ENCODE assay signal across 8 mouse cellular contexts in genomic region chr4:117928234-117928633, GRCm38 (mm10). TPM values are rescaled to one million over a fixed set of nuclear protein-coding genes. Genes with fewer than 3 reads are reported as not detected.
A peak's percentile ranks its signal among the peaks of the same experiment; 100 is the strongest.
DNase-seq lines count a peak whose midpoint lies in the region; ATAC-seq and TF ChIP-seq lines count a peak whose summit lies in the region.

No protein-coding gene starts in this region.

- ATAC-seq in embryonic facial prominence, embryonic 11.5 days (replicated peaks; ENCODE audit: insufficient number of reproducible peaks, low FRiP score, low TSS enrichment, low read depth), result 0 out of 2 replicates have a peak, but pooled peaks have one; percentile 30
- no peak for ATAC-seq in intestine, postnatal 0 days
- ATAC-seq in midbrain, embryonic 11.5 days (ENCODE audit: low FRiP score), result peak; percentile 39

- peak; percentile 22 for DNase-seq in kidney, adult 18-20 months
- DNase-seq in kidney, adult 11 months, result no peak
- peak; percentile 36 for DNase-seq in MEL-GATA-1-ER (ENCODE audit: extremely low read depth, low read depth)
- DNase-seq in embryonic facial prominence, embryonic 11.5 days (ENCODE audit: low spot score), result peak; percentile 86
- peak; percentile 94 for DNase-seq in midbrain, embryonic 11.5 days (ENCODE audit: low spot score, missing footprints)
- DNase-seq in thymus, postnatal 4 days, result peak; percentile 70
- no peak for DNase-seq in urinary bladder, postnatal 14 days (ENCODE audit: low spot score)

- WGBS in embryonic facial prominence, embryonic 11.5 days, result 16% methylated on average over 6 of the region's 6 CpGs
- WGBS in intestine, postnatal 0 days, result 34% methylated on average over 6 of the region's 6 CpGs
- 10% methylated on average over 6 of the region's 6 CpGs for WGBS in midbrain, embryonic 11.5 days

- H3K9ac ChIP-seq in embryonic facial prominence, embryonic 11.5 days (replicated peaks; ENCODE audit: low read length), result no peak overlapping the region
- no peak overlapping the region for H3K9ac ChIP-seq in intestine, postnatal 0 days (ENCODE audit: low read depth, low read length)
- H3K9ac ChIP-seq in midbrain, embryonic 11.5 days (ENCODE audit: low read length), result no peak overlapping the region

- H3K4me1 ChIP-seq in embryonic facial prominence, embryonic 11.5 days (ENCODE audit: control insufficient read depth, insufficient read depth, low read length), result peaks cover 7% of the 10 kb centered on the region
- H3K4me1 ChIP-seq in intestine, postnatal 0 days (replicated peaks; ENCODE audit: control insufficient read depth, insufficient read depth, low read length), result no peaks in the 10 kb centered on the region
- H3K4me1 ChIP-seq in midbrain, embryonic 11.5 days (ENCODE audit: control insufficient read depth, insufficient read depth, low read length), result peaks cover 23% of the 10 kb centered on the region

- no peaks in the 10 kb centered on the region for H3K36me3 ChIP-seq in embryonic facial prominence, embryonic 11.5 days (replicated peaks; ENCODE audit: control insufficient read depth, insufficient read depth, low read depth, low read length)
- H3K36me3 ChIP-seq in intestine, postnatal 0 days (ENCODE audit: control insufficient read depth, insufficient read depth), result peaks cover 14% of the 10 kb centered on the region
- H3K36me3 ChIP-seq in midbrain, embryonic 11.5 days (ENCODE audit: control insufficient read depth, insufficient read depth, low read length), result no peaks in the 10 kb centered on the region

- no peak overlapping the region for H3K4me3 ChIP-seq in embryonic facial prominence, embryonic 11.5 days (ENCODE audit: low read depth, low read length)
- H3K4me3 ChIP-seq in intestine, postnatal 0 days (ENCODE audit: low read depth, low read length), result no peak overlapping the region
- H3K4me3 ChIP-seq in midbrain, embryonic 11.5 days (ENCODE audit: low read depth, low read length), result no peak overlapping the region

- H3K27ac ChIP-seq in embryonic facial prominence, embryonic 11.5 days (replicated peaks; ENCODE audit: low read depth, low read length), result no peak overlapping the region
- no peak overlapping the region for H3K27ac ChIP-seq in intestine, postnatal 0 days (ENCODE audit: low read depth, low read length)
- no peak overlapping the region for H3K27ac ChIP-seq in midbrain, embryonic 11.5 days (ENCODE audit: low read depth, low read length)

- no peaks in the 10 kb centered on the region; the same call in 1 of the 2 replicates for H3K9me3 ChIP-seq in embryonic facial prominence, embryonic 11.5 days (replicated peaks; ENCODE audit: control insufficient read depth, low read length)
- no peaks in the 10 kb centered on the region for H3K9me3 ChIP-seq in intestine, postnatal 0 days (ENCODE audit: control insufficient read depth)
- no peaks in the 10 kb centered on the region for H3K9me3 ChIP-seq in midbrain, embryonic 11.5 days (ENCODE audit: control insufficient read depth, low read length)

- H3K4me2 ChIP-seq in embryonic facial prominence, embryonic 11.5 days (ENCODE audit: low read depth, low read length), result no peak overlapping the region
- peak overlapping the region; percentile 81; the same call in 1 of the 2 replicates for H3K4me2 ChIP-seq in intestine, postnatal 0 days (replicated peaks; ENCODE audit: low read depth)
- H3K4me2 ChIP-seq in midbrain, embryonic 11.5 days, result 0 out of 2 replicates have a peak overlapping the region, but pooled peaks have one; percentile 4

- H3K27me3 ChIP-seq in embryonic facial prominence, embryonic 11.5 days (ENCODE audit: control insufficient read depth, insufficient read depth, low read length), result peaks cover 31% of the 10 kb centered on the region
- H3K27me3 ChIP-seq in intestine, postnatal 0 days (replicated peaks; ENCODE audit: control insufficient read depth, insufficient read depth, low read length), result peaks cover 37% of the 10 kb centered on the region
- peaks cover 56% of the 10 kb centered on the region for H3K27me3 ChIP-seq in midbrain, embryonic 11.5 days (ENCODE audit: control insufficient read depth, insufficient read depth, low read length)

- peak; percentile 90 for TF ChIP-seq CTCF in intestine, postnatal 0 days (IDR thresholded peaks at IDR 0.05; ENCODE audit: low read depth)

RNA-seq across cellular contexts. Expression of gene Artn, which starts 1.3 kb away (rescaled TPM):
- polyA plus RNA-seq in embryonic facial prominence, embryonic 11.5 days (2014; fragmentation: Nextera tagmentation; extraction: Ambion mirVana), result 2.0 and 2.6 TPM in 2 replicates
- 1.2 and 1.3 TPM in 2 replicates for polyA plus RNA-seq in intestine, postnatal 0 days (2015; fragmentation: Nextera tagmentation; extraction: Ambion mirVana)
- 0.40 and 0.53 TPM in 2 replicates for polyA plus RNA-seq in midbrain, embryonic 11.5 days (2014; fragmentation: Nextera tagmentation; extraction: Ambion mirVana)

RNA-seq across cellular contexts. Expression of gene Ipo13, which starts 13.4 kb away (rescaled TPM):
- polyA plus RNA-seq in embryonic facial prominence, embryonic 11.5 days (2014; fragmentation: Nextera tagmentation; extraction: Ambion mirVana), result 41.0 and 43.6 TPM in 2 replicates
- 15.8 and 18.2 TPM in 2 replicates for polyA plus RNA-seq in intestine, postnatal 0 days (2015; fragmentation: Nextera tagmentation; extraction: Ambion mirVana)
- 49.0 and 54.7 TPM in 2 replicates for polyA plus RNA-seq in midbrain, embryonic 11.5 days (2014; fragmentation: Nextera tagmentation; extraction: Ambion mirVana)

RNA-seq across cellular contexts. Expression of gene Dph2, which starts 36.4 kb away (rescaled TPM):
- polyA plus RNA-seq in embryonic facial prominence, embryonic 11.5 days (2014; fragmentation: Nextera tagmentation; extraction: Ambion mirVana), result 20.8 and 23.8 TPM in 2 replicates
- 5.0 and 5.5 TPM in 2 replicates for polyA plus RNA-seq in intestine, postnatal 0 days (2015; fragmentation: Nextera tagmentation; extraction: Ambion mirVana)
- 23.9 and 27.7 TPM in 2 replicates for polyA plus RNA-seq in midbrain, embryonic 11.5 days (2014; fragmentation: Nextera tagmentation; extraction: Ambion mirVana)

RNA-seq across cellular contexts. Expression of gene Atp6v0b, which starts 41.1 kb away (rescaled TPM):
- polyA plus RNA-seq in embryonic facial prominence, embryonic 11.5 days (2014; fragmentation: Nextera tagmentation; extraction: Ambion mirVana), result 154 and 177 TPM in 2 replicates
- polyA plus RNA-seq in intestine, postnatal 0 days (2015; fragmentation: Nextera tagmentation; extraction: Ambion mirVana), result 441 and 442 TPM in 2 replicates
- polyA plus RNA-seq in midbrain, embryonic 11.5 days (2014; fragmentation: Nextera tagmentation; extraction: Ambion mirVana), result 214 and 216 TPM in 2 replicates

RNA-seq across cellular contexts. Expression of gene B4galt2, which starts 44.9 kb away (rescaled TPM):
- polyA plus RNA-seq in embryonic facial prominence, embryonic 11.5 days (2014; fragmentation: Nextera tagmentation; extraction: Ambion mirVana), result 24.9 and 26.5 TPM in 2 replicates
- 8.7 and 8.9 TPM in 2 replicates for polyA plus RNA-seq in intestine, postnatal 0 days (2015; fragmentation: Nextera tagmentation; extraction: Ambion mirVana)
- polyA plus RNA-seq in midbrain, embryonic 11.5 days (2014; fragmentation: Nextera tagmentation; extraction: Ambion mirVana), result 26.8 and 29.1 TPM in 2 replicates

Comparison
In these comparisons a context has a peak if more than half of its experiments do, and no peak if none do; other contexts are left out.
1. DNase-seq: peak in kidney, adult 18-20 months (single experiment), MEL-GATA-1-ER (single experiment), embryonic facial prominence, embryonic 11.5 days (single experiment), midbrain, embryonic 11.5 days (single experiment) and thymus, postnatal 4 days (single experiment); none in kidney, adult 11 months (single experiment) and urinary bladder, postnatal 14 days (single experiment).